Mouse (Mus musculus) olfactory bulb, adult 2 months (tissue): ENCODE data around the gene Shisal2b.

ENCODE experiments used
- CTCF ChIP-seq: fragments of 200-500 bp; IDR thresholded peaks from 2 replicates; pipeline ENCODE4 v1.5.1; 2012; ENCODE audit warnings: low read depth, mild to moderate bottlenecking, low read length, moderate library complexity; ENCODE audit not compliant: insufficient read depth
- POLR2A ChIP-seq: fragments of 200-500 bp; IDR thresholded peaks from 2 replicates; pipeline ENCODE4 v1.6.1; 2012; ENCODE audit warnings: mild to moderate bottlenecking, low read depth, low read length, moderate library complexity; ENCODE audit not compliant: insufficient read depth

DNA sequence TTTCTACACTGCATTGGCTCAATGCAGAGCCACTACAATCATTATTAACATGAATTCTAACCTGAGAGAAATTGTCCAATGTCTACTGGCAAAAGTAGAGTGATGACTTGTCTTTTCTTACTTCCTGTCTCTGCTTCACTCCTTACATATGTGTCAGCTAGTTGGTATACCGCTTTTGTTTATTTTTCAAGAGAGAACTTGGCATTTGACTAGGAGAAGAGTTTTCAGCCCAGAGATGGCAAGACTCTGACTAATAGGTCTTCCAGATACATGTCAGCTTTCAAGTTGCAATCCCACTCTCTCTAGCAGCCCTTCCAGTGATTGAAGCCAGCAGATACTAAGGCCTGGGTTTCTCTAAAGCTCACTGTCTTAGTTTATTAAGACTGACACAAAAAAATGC, 31.1 kb upstream of the Shisal2b start:
- TF ChIP-seq CTCF (no peak), POLR2A (no peak)
